Mouse (Mus musculus): ENCODE results near the gene Igfbp1. TPM values are rescaled to one million over a fixed set of nuclear protein-coding genes. Genes with fewer than 3 reads are reported as not detected.

Gene Igfbp1
- polyA plus RNA-seq, 2 experiments, result 1.4 to 1.6 TPM

DNA sequence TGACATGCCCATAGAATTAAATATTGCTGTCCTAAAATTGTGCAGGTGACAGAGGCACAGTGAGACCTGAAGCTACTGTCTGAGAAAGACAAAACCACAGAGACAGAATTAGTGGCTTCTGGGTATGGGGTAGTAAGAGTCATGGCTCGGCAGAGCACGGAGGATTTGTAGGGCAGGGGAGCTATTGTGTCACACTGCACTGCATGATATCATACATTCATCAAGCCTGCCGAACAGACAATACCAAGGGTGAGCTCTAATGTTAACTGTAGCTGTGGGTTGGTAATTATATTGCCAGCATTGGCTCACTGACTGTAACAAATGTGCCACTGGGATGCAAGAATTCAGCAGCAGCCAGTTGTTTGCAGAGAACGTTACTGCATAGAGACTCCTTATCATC lies 33.2 kb upstream of the Igfbp1 start:
- Histone ChIP-seq H3K9ac (ENCODE audit: low read depth, low read length, severe bottlenecking) (no peak overlapping the region), H3K9me3 (ENCODE audit: control insufficient read depth, low read length) (no peaks in the 10 kb centered on the region), H3K4me3 (replicated peaks; ENCODE audit: low read length) (no peak overlapping the region), H3K4me1 (ENCODE audit: control insufficient read depth, insufficient read depth, low read length) (peaks cover 13% of the 10 kb centered on the region), H3K27me3 (ENCODE audit: control insufficient read depth, insufficient read depth, low read length) (no peaks in the 10 kb centered on the region), H3K36me3 (ENCODE audit: control insufficient read depth, insufficient read depth, low read length) (no peaks in the 10 kb centered on the region), H3K27ac (replicated peaks; ENCODE audit: low read depth, low read length) (no peak overlapping the region), H3K4me2 (replicated peaks; ENCODE audit: low read depth, low read length, severe bottlenecking) (no peak overlapping the region)
- no peak for DNase-seq (ENCODE audit: low spot score)
- ATAC-seq (ENCODE audit: low FRiP score, low read depth), result no peak
- WGBS, result 87% methylated on average over 4 of the region's 4 CpGs
- no peak for TF ChIP-seq POLR2A (IDR thresholded peaks at IDR 0.05; ENCODE audit: borderline replicate concordance, extremely low read depth, insufficient read depth, insufficient read length)

- DNase-seq (ENCODE audit: low spot score), result no peak
- TF ChIP-seq POLR2A (IDR thresholded peaks at IDR 0.05; ENCODE audit: borderline replicate concordance, extremely low read depth, insufficient read depth, insufficient read length), result no peak
- H3K27ac ChIP-seq (replicated peaks; ENCODE audit: low read depth, low read length), result no peak overlapping the region
- H3K36me3 ChIP-seq (ENCODE audit: control insufficient read depth, insufficient read depth, low read length), result no peaks in the 10 kb centered on the region
- 93% methylated on average over 1 of the region's 1 CpGs for WGBS
- no peak overlapping the region for H3K9ac ChIP-seq (ENCODE audit: low read depth, low read length, severe bottlenecking)
- no peaks in the 10 kb centered on the region for H3K4me1 ChIP-seq (ENCODE audit: control insufficient read depth, insufficient read depth, low read length)
- no peaks in the 10 kb centered on the region for H3K27me3 ChIP-seq (ENCODE audit: control insufficient read depth, insufficient read depth, low read length)
- no peaks in the 10 kb centered on the region for H3K9me3 ChIP-seq (ENCODE audit: control insufficient read depth, low read length)
- no peak for ATAC-seq (ENCODE audit: low FRiP score, low read depth)
- no peak overlapping the region for H3K4me2 ChIP-seq (replicated peaks; ENCODE audit: low read depth, low read length, severe bottlenecking)
- H3K4me3 ChIP-seq (replicated peaks; ENCODE audit: low read length), result no peak overlapping the region
These were observed 27.9 kb upstream of the Igfbp1 start for GRCm38 (mm10) chr11:7169645-7170044.

GRCm38 (mm10) chr11:7173664-7174063 lies 23.9 kb upstream of the Igfbp1 start:
- no peaks in the 10 kb centered on the region for H3K9me3 ChIP-seq (ENCODE audit: control insufficient read depth, low read length)
- 66% methylated on average over 6 of the region's 6 CpGs for WGBS
- H3K4me1 ChIP-seq (ENCODE audit: control insufficient read depth, insufficient read depth, low read length), result no peaks in the 10 kb centered on the region
- no peak for TF ChIP-seq POLR2A (IDR thresholded peaks at IDR 0.05; ENCODE audit: borderline replicate concordance, extremely low read depth, insufficient read depth, insufficient read length)
- no peak overlapping the region for H3K9ac ChIP-seq (ENCODE audit: low read depth, low read length, severe bottlenecking)
- no peaks in the 10 kb centered on the region for H3K36me3 ChIP-seq (ENCODE audit: control insufficient read depth, insufficient read depth, low read length)
- no peak for ATAC-seq (ENCODE audit: low FRiP score, low read depth)
- H3K4me3 ChIP-seq (replicated peaks; ENCODE audit: low read length), result no peak overlapping the region
- no peak overlapping the region for H3K4me2 ChIP-seq (replicated peaks; ENCODE audit: low read depth, low read length, severe bottlenecking)
- DNase-seq (ENCODE audit: low spot score), result no peak
- no peaks in the 10 kb centered on the region for H3K27me3 ChIP-seq (ENCODE audit: control insufficient read depth, insufficient read depth, low read length)
- H3K27ac ChIP-seq (replicated peaks; ENCODE audit: low read depth, low read length), result no peak overlapping the region

DNA sequence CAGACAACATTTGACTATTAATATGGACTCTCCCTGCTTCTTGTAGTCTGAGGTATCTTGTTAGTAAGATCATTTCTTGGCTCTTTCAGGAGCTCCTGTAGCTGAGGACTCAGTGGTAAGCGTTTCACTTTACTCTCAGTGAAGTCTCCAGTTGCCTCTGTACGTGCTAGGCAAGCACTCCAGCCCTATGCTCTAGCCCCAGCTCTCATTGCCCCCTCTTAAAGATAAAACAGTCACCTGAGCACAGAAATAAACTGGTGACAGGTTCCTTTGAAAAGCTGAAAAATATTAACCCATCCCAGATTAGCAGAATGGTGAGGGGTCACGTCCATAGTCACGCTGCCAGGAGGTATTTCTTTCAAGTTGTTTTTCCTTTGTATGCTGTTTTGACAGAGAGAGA lies 18.9 kb upstream of the Igfbp1 start:
- WGBS, result 79% methylated on average over 4 of the region's 4 CpGs
- no peak for TF ChIP-seq POLR2A (IDR thresholded peaks at IDR 0.05; ENCODE audit: borderline replicate concordance, extremely low read depth, insufficient read depth, insufficient read length)
- H3K4me2 ChIP-seq (replicated peaks; ENCODE audit: low read depth, low read length, severe bottlenecking), result no peak overlapping the region
- H3K36me3 ChIP-seq (ENCODE audit: control insufficient read depth, insufficient read depth, low read length), result no peaks in the 10 kb centered on the region
- DNase-seq (ENCODE audit: low spot score) (no peak), ATAC-seq (ENCODE audit: low FRiP score, low read depth) (no peak)
- no peak overlapping the region for H3K27ac ChIP-seq (replicated peaks; ENCODE audit: low read depth, low read length)
- H3K9ac ChIP-seq (ENCODE audit: low read depth, low read length, severe bottlenecking), result no peak overlapping the region
- no peak overlapping the region for H3K4me3 ChIP-seq (replicated peaks; ENCODE audit: low read length)
- no peaks in the 10 kb centered on the region for H3K4me1 ChIP-seq (ENCODE audit: control insufficient read depth, insufficient read depth, low read length)
- H3K9me3 ChIP-seq (ENCODE audit: control insufficient read depth, low read length), result no peaks in the 10 kb centered on the region
- no peaks in the 10 kb centered on the region for H3K27me3 ChIP-seq (ENCODE audit: control insufficient read depth, insufficient read depth, low read length)

GRCm38 (mm10) chr11:7179276-7179675 lies 18.3 kb upstream of the Igfbp1 start:
- Histone ChIP-seq H3K4me1 (ENCODE audit: control insufficient read depth, insufficient read depth, low read length) (no peaks in the 10 kb centered on the region), H3K9me3 (ENCODE audit: control insufficient read depth, low read length) (no peaks in the 10 kb centered on the region), H3K9ac (ENCODE audit: low read depth, low read length, severe bottlenecking) (no peak overlapping the region), H3K4me3 (replicated peaks; ENCODE audit: low read length) (no peak overlapping the region), H3K36me3 (ENCODE audit: control insufficient read depth, insufficient read depth, low read length) (no peaks in the 10 kb centered on the region), H3K4me2 (replicated peaks; ENCODE audit: low read depth, low read length, severe bottlenecking) (no peak overlapping the region), H3K27me3 (ENCODE audit: control insufficient read depth, insufficient read depth, low read length) (no peaks in the 10 kb centered on the region), H3K27ac (replicated peaks; ENCODE audit: low read depth, low read length) (no peak overlapping the region)
- no peak for TF ChIP-seq POLR2A (IDR thresholded peaks at IDR 0.05; ENCODE audit: borderline replicate concordance, extremely low read depth, insufficient read depth, insufficient read length)
- 77% methylated on average over 2 of the region's 2 CpGs for WGBS
- ATAC-seq (ENCODE audit: low FRiP score, low read depth), result no peak
- DNase-seq (ENCODE audit: low spot score), result no peak
